Mouse (Mus musculus) kidney, postnatal 4 days (tissue): ENCODE measurements at regions not wholly inside any gene's neighbourhood (a gene's known extent, or its start where the extent isn't known, plus 50 kb on each side); places are given as distances from the start of the nearest gene placed in this dataset.
"Not testable (repeated sequence)": the region's sequence is repeated elsewhere in the genome, so short reads cannot be mapped to it uniquely, and the experiment has no call there.

Source experiments
- DNase-seq, 2 experiments: peaks; one replicate each; pipeline ENCODE4 v3.0.0; 2021; ENCODE audit warnings: mixed read lengths in 2 of 2

DNA sequence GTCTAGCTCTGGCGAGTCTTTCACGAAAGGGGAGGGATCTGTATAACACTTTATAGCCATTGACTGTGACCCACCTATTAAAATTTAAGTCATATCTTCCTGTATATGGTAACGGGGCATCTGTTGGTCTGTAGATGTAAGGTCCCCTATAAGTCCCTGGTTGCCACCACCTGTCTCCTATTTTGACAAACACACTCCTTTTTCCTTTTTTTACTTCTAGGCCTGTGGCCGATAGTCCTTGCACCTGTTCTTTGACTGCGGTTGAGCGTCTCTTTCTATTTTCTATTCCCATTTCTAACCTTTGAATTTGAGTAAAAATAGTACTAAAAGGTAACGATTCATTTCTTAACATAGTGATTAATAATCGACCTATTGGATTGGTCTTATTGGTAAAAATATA is 1034.1 kb upstream of the Sel1l start:
- not testable (repeated sequence) for DNase-seq

DNA sequence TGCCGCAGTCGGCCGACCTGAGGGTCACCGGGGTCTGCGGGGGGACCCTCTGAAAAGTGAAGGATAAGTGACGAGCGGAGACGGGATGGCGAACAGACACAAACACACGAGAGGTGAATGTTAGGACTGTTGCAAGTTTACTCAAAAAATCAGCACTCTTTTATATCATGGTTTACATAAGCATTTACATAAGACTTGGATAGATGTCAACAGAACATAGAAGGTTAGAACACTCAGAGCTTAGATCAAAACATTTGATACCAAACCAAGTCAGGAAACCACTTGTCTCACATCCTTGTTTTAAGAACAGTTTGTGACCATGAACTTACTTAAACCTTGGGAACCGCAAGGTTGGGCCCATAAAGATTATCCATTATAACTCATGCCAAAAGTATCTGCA is 1033.6 kb upstream of the Sel1l start:
- DNase-seq: not testable (repeated sequence)

DNA sequence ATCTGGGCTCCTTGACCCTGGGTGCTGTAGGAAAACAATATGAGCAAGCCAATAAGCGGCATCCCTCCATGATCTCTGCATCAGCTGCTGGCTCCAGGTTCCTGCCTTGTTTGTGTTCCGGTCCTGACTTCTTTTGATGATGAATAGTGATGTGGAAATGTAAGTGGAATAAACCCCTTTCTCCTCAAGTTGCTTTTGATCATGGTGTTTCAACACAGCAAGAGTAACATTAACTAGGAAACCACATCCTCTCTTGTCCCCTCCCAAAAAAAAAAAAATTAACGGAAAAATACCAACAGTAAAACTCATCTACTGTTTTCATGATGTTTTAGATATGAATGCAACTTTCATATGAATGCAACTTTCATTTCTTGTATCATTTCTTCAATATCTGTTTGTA is 1024.6 kb upstream of the Sel1l start:
- DNase-seq: no peak

DNA sequence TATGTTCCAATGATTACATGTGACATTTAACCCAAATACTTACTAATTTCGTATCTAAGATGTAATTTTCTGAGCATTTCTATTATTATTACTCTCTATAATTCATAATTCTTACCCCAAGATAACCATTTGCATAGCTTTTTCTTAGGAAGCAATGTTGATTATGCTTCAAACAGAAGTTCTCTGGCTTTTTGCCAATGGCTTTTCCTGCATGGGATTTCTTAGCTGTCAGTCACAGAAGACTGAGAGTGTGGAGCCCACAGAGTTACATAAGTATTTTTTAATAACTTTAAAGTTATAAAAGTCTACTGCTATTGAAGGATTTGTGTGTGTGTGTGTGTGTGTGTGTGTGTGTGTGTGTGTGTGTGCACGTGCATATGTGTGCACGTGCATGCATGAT is 1020.4 kb upstream of the Sel1l start:
- DNase-seq: no peak

DNA sequence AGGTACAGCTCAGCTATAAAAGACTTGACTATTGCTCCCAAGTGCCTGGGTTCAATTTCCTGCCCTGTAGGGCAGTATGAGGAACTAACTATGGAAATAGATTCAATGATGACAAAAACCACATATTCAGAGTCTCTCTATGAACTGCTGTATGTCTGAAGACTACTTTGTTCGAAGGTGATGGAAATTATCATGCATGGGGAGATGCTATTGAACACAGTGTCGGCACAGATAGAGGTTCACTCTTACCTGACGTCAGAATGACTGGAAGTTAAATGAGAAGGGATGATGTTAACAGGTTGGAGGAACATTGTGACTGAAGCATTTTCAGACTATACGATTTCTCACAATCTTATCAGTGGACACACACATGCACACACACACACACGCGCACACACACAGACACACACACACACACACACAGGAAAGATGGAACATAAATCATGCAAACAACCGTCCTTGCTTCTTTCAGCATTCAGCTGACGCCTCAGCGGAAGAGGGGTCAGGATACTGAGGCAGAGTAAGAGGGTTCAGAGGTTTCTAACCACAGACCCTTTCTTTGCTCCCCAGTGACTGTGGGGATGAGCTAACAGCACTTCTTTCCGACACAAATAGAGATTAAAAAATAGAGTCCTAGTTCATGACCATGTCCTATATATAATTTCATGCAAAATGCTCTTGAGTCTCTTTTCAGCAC is 974.3 kb upstream of the Sel1l start:
- DNase-seq: no peak

DNA sequence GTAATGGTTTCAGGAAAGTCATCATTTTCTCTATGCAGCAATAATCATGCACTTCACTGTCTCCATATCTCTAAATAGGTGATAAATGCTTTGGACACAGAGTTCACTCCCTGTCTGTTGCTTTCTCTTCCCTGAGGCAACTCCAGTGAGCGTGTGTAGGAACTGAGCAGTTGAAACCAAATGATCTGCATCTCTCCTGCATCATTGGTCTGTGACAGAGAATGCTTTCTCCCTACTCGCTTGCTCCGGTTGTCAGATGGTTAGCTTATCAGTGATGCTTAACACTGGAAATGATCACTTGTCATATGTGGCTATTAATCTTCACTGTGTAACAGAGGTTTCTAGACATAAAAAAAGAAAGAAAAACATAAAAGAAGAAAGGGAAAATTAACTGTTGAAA is 969.7 kb upstream of the Sel1l start:
- DNase-seq: no peak

DNA sequence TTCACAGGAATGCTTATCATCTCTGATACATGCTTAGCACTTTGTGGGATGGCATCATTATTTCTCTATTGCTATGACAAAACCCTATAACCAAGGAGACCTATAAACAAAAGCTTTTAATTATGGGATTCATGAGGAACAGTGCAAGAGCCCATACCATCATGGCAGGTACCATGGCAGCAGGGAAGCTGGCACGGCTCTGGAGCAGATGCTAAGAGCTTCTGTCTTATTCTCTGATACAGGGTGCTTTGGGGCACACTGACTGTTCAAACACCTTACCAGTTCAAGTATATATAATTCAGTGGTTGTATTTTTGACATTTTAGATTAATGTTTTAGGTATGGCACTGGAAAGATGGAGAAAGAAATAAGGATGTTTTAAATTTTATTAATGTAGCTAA is 952.2 kb upstream of the Sel1l start:
- no peak for DNase-seq

DNA sequence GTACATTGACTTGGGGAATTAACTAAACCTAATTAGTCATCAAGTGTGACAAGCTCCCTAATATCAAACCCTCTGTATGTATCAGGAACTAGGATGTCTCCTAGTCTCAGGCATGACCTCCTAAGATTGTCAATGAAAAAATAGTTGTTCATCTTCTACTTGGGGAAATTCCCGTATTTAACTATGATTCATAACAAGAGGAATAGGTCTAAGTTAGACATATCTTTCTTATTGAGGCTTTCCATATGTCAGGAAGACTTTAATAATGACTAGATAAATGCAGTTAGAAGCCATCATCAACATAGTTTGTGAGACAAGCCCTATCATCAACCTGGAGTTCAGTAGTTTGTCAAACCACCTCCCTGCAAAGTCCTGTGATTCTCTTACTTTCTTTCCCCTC is 934.4 kb upstream of the Sel1l start:
- DNase-seq: no peak

DNA sequence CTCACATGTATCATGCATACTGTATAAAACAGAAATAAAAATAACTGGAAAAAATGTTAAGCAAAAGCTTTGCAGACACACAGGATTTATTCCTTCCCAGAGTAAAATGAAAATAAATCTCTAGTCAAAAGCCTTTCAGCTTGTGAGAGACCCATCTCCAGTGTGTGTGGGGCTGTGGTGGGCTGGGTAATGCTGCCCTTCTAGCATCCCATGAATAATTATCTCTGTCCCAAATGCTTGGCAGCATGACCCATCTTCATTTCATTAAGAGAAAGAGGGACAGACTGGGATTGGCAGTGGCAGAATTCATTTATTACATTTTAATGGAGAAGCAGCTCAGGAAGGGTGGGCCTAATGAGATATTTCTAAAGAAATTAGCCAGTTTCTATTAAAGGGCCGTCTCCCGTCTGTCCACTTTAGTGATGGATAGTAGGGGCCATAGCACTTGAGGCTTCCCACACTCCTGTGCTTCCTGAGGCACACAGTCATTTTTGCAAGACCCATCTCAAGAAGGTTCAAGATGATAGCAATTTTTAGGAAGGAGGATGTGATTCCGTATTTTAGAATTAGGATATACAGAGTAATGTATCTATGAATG is 930.8 kb upstream of the Sel1l start:
- no peak for DNase-seq

DNA sequence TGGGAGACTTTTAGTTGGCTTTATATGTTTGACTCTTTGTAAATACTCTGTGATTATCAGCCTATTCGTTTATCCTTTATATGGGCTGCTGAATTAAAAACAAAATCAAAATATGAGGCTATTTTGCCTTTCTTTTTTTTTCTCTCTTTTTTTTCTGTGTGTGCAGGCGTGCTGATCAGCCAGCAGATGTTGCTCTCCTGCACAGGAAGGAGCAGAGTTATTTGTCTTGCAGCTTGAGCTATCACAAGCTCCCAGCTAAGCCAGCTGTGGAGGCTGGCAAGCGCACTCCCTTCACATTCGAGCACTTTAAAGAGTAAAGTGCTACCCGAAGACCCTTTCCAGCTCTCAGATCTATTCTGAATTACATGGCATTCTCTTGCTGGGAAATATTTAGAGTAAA is 926.7 kb upstream of the Sel1l start:
- DNase-seq: peak; percentile 2 to 4

DNA sequence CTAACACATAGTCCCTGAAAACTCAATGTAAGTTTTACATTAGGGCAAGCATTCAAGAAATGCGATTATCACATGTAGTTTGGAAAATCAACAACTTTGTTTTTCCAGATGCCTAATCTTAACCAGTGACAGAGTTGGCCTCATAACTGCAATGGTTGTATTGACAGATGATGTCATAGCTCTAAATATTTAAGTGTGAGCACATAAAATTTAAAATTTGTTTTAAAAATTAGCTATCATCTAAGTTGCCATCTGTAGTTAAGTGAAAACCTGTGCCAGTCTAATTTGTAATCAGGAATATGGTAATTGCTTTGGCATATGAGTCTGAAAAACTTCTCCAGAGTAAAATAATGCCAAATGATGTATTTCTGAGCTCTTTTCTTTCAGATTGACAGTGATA is 899.6 kb upstream of the Sel1l start:
- DNase-seq: no peak

DNA sequence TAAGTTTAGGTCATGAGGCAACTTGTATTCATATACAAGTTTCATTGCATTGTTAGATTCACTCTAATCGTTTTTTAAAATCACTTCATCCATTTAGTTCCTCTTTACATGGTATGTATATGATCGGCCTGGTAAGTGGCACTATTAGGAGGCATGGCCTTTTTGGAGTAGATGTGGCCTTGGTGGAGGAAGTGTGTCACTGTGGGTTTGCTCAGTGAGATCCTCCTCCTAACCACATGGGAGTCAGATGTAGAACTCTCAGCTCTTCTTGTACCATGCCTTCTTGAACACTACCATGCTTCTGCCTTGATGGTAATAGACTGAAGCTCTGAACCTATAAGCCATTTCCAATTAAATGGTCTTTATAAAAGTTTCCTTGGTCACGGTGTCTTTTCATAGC is 891.9 kb upstream of the Sel1l start:
- DNase-seq: no peak

DNA sequence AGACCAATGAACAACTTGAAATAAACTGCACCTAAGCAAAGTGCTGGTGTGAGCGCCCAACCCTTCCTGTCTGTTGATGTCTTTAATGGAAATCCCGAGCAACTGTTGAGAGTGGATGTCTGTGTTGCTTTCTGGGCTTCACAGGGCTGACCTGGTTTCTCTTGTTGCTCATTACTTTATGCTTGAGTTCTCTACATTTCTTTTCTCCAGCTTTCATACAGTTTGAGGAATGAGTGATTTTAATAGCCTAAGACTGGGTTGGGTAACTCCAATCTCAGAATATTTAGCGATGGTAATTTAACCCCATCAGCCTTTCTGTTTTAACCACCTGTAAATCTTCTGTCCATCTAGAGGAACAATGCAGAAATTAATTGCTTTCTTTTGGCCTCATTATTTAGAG is 890.2 kb upstream of the Sel1l start:
- no peak for DNase-seq

DNA sequence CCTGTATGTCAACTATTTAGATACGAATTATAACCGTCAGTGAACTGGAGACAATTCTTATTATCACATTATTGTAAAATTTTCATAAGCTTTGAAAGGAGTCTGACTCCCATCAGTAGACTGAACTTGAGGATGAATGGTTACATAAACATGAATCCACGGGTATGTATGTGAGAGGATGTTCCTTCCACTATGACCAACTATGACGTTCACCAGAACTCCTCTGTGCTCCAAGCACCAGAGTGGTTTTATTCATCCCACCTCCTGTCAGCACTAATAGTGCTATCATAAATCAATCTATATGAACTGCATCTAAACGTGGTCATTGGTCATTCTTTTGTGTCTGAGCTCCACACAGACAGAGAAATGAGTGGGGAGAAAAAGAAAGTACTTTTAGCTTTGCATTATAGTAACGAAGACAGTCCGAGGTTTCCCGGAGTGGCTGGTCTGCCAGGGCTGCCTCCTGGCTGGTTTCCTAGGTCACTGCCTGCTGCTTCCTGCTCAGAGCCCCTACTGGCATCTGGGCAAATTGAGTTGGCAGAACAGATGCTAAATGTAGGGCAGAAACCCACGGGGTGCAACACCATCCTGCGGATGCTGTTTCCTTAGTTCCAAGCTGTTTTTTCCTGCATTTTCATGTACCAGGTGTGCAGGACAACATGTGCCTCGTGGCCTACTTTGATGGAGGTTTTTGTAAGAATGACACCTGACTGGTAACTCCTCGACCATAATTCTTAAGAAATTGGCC is 888.8 kb upstream of the Sel1l start:
- DNase-seq: peak in 1 of 2 experiments; percentile 1

DNA sequence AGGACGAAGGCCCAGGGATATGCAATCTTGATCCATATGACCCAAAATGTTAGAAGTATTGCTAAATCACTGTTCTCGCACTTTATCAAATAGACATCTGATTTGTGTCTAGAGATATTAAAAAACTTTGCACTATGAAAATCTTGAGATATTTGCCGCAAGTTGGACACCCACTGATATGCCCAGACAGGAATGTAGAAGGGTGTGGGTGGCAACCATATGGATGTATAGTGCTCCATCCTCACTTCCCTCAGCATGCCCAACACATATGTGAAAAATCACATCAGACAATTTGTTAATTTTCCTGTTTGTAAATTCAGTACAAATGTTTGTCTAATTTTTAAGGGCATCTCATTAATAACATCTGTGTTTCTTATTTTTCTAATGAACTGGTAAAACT is 874.1 kb upstream of the Sel1l start:
- no peak for DNase-seq

DNA sequence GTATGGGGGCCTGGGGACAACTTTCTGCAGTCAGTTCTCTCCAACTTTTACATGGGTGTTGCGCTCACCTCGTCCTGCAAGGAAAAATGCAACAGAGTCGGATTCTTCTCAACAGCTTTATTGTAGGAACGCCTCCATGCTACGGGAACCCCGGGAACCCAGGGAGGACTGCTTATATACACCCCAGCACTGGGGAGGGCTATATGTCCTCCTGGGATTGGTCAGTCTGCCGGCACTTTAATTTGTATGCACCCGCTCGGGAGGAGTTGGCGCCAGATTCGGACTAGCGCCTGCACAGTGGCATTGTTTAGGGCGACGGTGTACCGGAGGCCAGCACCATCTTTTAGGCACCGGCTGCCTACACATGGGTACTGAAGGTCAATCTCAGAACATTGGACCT is 864.5 kb upstream of the Sel1l start:
- no peak for DNase-seq

DNA sequence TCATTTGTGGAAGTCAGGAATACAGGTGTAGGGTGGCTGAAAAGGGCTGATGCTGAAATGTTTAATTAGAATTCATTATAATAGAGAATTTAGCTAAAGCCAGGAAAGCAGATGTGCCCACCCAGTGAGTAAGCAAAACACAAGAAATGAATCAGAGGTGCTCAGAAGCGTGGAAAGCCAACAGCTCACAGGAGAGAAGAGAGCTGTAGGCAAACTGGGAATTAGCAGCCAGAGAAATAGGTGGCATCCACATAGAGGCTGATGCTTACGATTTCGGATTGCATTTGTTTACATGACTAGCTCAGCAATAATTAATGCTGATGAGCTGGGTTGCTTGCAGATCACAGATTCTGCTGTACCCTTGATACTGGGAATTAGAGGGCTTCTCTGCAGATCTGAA is 859.5 kb upstream of the Sel1l start:
- no peak for DNase-seq

DNA sequence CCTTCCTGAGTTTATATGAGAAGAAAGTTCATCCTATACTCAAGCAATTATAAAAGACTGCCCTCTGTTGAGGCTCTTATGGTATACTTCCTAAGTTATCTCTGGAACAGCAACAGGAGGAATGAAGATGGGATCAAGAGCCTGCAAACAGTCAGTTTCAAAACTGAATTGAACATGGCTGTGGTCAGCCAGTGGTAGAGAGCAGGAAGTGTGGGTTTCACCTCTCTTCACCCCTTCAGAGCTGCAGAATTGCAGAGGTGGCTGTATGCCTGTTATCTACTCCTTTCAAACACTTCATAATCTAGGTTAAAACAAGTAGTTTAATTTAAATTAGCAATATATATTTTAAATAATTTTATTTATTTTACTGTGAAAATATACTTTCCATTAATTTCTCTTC is 854.8 kb upstream of the Sel1l start:
- DNase-seq: no peak

DNA sequence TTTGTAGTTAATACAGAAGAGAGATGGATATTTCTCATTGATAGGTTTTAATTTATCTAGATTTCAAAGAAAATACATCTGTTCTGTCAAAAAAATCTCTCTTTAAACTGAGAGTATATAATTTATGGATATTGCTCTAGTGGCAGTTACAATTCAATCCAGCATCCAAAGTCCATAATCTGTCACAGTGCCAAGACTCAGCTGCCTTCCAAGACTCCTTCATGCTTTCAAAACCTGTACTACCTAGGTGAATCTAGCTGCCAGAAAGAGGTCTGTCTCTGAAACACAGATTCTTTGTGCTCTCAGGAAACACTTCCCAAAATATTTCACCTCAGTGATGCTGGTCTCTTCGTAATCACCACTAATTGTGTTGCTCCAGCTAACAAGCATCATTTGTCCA is 844.0 kb upstream of the Sel1l start:
- no peak for DNase-seq

DNA sequence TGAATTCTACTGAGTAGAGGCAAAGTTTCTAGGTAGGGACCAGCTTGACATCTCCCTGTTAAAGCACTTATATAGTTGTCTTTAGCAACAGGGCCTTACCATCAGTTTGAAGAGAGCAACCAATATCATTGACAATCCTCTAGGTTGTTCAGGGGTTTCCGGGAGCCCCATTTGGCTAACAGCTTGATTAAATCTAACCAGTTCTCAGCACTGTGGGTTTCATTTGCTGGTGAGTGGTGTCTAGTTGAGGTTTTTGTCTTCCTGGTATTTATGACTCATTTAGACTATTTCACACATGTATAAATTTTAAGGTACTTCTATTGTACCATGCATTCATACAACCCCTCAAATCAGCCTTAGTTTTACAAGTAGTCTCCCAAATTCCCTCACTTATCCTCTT is 823.4 kb upstream of the Sel1l start:
- DNase-seq: no peak

DNA sequence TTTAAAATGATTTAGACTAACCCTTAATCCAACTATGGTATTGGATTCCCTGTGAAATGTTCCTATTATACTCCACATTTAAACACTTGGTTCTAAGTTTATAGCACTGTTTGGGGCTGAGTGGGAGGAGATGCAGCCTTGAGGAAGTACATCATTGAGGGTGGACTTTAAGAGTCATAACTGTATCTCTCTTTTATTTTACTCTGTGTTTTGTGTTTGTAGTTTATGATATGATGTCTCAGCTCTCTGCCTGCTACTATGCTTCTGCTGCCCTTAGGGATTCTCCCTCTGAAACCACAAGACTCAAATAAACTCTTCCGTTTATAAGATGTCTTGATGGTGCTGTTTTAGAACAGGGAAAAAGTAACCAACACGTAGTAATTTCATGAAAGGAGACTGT is 797.7 kb upstream of the Sel1l start:
- DNase-seq: no peak

DNA sequence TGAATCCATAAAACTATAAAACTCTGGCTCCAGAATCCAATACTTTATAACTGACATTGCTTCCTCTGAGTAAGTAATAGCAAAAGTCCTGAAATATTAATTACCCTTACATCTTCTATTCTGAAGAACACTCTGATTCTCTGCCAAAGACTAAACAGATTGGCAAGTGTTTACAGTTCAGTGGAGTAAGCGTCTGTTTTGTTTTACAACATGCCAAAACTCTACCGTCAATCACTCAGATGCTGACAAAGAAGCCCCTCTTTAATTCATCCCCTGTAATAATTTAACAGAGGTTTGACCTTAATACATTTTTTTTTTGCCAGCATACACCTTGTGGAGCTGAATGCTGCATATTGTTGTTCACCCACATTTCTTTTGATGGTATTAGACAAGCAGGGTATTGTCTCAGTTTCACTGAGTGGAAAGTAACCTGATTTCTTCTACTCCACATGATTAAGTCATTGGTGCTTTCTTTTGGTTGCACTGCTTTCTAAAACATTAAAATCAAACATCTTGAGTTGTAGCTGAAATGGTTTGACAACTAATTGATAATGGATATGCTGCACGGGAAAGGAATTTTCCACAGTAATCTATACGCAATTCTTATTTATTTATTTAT is 796.2 kb upstream of the Sel1l start:
- no peak for DNase-seq

DNA sequence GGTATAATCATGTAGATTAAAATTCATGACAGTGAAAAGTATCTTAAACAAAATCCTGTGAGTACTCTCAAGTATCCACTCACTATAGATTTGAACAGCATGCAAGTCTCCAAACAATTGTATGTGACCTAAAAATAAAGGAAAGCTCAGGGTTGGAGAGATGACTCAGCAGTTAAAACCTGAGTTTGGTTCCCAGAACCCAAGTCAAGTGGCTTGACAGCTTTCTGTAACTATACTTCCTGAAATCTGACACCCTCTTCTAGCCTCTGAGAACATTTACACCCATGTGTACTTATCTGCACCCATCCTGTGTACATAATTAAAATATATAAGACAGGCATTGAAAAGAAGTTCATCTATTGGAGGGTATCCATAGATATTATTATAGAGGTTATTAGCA is 770.2 kb upstream of the Sel1l start:
- no peak for DNase-seq

DNA sequence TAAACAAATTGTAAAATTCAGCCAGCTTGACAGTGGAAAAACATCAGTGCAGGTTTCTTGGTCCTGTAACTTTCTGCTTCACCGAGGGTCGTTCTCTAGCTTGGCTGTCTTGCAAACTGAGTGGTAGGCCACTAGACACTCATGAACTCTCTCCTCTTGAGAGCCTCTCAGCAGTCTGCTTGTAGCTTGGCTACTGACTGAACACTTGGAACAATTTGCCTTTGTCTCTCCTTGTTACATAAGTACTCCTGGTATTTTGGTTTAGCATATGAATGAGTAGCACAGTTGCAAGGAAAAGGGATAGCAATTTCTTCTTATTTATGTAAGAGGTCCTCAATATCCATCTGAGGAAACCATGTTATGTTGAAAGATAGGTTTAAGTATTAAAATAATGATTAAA is 769.6 kb upstream of the Sel1l start:
- DNase-seq: no peak
